Mouse (Mus musculus): ENCODE measurements around the gene Tmprss13.

Gene Tmprss13

DNA sequence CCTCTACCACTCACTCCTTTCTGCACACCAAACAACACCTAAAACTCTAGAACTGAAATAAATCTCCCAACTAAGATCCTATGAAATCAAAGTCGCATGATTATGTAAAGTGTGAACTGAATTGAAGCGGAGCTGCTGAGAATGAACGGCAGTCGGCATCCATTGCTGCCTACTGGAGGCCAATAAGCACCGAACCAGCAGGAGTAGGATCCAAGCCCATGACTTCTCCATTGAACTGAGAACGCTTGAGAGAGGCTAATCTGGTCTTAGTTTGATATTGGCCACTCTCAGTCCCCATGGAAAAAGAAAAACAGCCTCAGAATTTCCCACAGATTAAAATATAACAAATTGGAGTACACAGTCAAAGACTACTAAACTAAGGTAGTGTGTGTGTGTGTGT lies 65.0 kb downstream of the Tmprss13 start:
- DNase-seq = no peak

- DNase-seq = no peak
Observed at GRCm38 (mm10) chr9:45386698-45387097, 67.8 kb downstream of the Tmprss13 start.

- peak; percentile 87 for DNase-seq
Observed at GRCm38 (mm10) chr9:45388385-45388994, 69.6 kb downstream of the Tmprss13 start.

DNA sequence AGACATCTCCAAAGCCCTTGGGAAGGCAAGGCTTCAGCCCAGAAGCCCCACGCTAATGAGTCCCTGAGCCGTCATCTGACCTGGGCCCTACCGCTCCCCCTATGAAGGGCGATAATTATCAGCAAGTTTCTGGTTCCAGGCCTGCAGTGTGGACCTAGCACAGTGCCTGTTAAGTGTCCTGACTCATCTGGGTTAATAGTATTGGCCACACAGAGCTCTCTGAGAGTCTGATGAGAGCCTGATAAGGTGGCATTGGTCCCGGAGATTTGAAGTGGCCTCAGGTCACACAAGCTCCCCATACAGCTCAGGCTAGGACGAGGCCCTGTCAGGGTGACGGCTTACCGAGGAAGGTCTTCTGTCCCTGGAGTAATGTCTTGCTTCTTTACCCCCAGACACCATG lies 70.7 kb downstream of the Tmprss13 start:
- no peak for DNase-seq

GRCm38 (mm10) chr9:45391299-45391698 lies 72.4 kb downstream of the Tmprss13 start:
- DNase-seq = no peak

- no peak for DNase-seq
Observed at GRCm38 (mm10) chr9:45395218-45395617, 76.3 kb downstream of the Tmprss13 start.

DNA sequence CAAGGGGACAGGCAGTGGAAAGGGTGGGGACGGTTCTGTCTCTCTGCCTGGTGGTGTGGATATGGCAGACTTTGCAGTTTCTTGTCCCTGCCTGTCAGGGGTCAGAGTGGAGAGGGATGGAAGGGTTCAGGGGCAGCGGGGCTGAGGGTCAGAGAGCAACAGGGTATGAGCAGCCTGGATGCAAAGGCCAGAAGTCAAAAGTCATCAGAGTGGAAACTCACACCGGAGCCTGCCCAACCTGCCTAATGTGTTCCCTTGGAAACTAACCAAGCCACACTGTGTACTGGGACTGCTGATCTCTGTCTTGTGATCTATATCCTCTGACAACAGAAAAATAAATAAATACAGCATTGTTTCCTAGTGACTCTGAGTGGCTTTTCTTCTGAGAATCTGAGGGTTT lies 76.9 kb downstream of the Tmprss13 start:
- DNase-seq = no peak
